Mouse (Mus musculus): ENCODE data around the gene Ppp2ca.

DNA sequence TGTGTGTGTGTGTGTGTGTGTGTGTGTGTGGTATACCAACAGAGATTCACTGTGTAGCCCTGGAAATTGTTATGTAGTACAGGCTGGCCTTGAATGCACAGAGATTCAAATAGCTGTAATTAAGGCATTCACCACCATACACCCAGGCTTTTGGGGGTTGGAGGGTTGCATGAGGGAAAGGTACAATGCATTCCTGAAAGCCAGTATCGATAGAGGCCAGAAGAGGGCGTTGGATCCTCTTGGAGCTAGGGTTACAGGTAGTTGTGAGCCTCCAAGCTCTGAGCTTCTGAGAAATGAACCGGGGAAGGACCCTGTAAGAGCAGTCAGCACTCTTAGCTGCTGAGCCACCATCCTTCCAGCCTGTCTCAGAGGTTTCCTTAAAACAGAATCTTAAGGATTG lies 30.7 kb downstream of the Ppp2ca start:
- TF ChIP-seq CTCF (IDR thresholded peaks at IDR 0.05; ENCODE audit: low read depth) (peak; percentile 50), EP300 (optimal IDR thresholded peaks at IDR 0.05) (no peak)

All from stomach, postnatal 0 days (tissue).